Mouse (Mus musculus) kidney, adult 10 weeks (tissue): Measurements from ENCODE around the gene Rfxank. TPM values are rescaled to one million over a fixed set of nuclear protein-coding genes. Genes with fewer than 3 reads are reported as not detected.

Source experiments
- polyA plus RNA-seq: library from polyadenylated mRNA; stranded (reverse); fragments of 350-450 nt; fragmentation: Illumina TruSeq; extraction: RNeasy Lipid Tissue Mini Kit (QIAGEN cat#74804); gene quantifications from one replicate; pipeline ENCODE4 v1.2.3, GENCODE M21; 2014; ENCODE audit warnings: low read depth, low replicate concordance

The Rfxank gene
- 0.81 TPM for polyA plus RNA-seq

DNA sequence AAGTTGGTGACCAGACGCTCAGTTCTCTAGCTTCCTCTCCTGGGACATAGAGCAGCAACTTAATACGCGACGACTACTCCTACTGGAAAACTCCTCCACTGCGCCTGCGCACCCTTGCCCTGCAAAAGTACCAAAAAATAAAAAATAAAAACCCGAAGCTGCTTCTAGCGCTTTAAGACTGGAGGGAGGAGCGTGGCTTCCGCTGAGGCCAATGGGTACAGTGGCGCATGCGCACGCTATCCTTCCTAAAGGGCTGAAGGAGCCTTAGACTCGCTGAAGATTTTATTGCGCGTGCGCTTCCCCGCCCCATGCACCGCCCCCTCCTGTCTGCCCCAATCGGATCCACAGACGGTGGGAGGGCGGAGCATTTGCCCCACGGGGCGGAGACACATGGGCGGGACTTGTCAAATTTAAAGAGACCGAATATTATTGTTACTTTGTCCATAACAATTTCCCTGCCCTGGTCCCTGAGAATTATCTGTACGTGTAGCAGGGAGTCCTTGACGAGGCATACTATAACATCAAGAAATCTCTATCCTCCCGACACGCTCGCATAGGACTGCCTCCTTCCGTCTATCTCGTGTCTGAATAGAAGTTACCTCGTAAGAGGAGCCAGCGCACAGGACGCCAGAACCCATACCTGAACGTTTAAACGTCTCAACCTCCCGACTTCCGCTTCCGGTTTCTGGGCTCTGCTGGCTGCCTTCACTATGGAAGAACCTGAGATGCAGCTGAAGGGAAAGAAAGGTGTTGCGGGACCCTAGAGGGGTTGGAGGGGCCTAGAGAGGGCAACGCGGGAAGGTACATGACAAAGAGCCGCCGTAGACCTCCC, at the start of gene Rfxank, which contains the start of the genes Borcs8 and Mef2b:
TSS of gene Rfxank (minus strand) at position 129 of the 832 bp plus-strand sequence.
TSS of gene Borcs8 (plus strand) at position 474 of the 832 bp plus-strand sequence.
TSS of gene Mef2b (plus strand) at position 686 of the 832 bp plus-strand sequence.

DNA sequence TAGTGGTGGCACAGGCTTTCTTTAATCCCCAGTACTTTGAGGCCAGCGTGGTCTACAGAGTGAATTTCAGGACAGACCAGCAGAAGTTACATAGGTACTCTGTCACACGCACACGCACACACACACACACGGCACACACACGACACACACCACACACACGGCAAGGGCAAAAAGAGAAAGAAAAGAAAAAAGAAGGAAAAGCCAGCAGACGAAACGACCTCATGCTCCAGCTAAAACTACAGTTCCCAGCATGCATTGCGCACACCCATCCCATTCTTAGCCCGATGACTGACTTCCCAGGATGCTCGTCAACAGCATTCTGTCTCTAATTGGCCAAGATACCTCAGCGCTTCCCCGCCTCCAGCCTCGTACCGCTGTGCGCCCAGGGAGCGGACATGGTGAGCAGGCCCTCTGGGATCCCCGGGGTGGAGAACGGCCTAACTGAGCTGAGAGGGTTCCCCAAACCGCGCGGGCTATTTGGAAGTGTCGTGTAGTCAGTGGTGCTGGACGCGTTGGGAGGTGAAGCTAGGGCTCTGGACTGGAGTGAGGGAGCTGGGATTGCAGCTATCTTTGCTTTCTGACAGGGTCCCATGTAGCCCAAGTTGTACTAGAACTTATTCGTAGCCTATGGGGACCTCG, 33.2 kb upstream of the Rfxank start, which contains the start of gene Tmem161a:
TSS of gene Tmem161a (plus strand) at position 314 of the 639 bp plus-strand sequence.

DNA sequence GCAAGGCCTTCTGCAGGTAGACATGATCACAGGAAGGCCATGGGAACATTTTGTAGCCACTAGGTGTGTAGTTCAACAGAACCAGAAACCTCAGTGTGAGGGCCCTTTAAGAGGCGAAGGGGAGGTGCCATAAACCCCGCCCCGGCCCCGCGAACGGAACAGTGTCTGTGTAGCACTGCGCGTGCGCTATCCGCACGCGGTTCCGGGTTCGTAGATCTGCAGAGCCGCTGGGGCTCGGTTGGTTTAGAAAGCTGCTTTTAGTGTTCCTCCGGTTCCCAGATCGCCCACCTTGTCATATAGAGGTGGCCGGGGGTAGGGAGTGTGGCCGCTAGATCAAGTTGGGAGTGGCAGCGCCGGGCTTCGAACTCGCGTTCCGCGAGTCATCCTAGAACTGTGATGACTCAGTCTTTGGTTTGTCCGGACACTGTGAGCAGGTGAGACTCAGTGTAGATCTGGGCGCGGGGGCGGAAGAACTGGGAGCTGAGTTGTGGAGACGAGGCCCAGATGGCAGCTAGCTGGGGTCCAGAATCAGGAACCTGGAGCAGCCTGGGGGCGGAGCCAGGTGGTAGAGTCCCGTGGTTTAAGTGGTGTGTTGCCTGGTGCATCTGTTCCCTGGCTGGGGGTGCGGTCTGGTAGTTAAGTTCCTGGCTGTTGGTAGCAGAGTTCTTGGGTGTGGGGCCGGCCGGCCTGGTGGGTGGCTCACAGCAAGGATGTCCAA, 7.6 kb downstream of the Rfxank start, which contains the start of gene Nr2c2ap:
TSS of gene Nr2c2ap (plus strand) at position 168 of the 718 bp plus-strand sequence.

DNA sequence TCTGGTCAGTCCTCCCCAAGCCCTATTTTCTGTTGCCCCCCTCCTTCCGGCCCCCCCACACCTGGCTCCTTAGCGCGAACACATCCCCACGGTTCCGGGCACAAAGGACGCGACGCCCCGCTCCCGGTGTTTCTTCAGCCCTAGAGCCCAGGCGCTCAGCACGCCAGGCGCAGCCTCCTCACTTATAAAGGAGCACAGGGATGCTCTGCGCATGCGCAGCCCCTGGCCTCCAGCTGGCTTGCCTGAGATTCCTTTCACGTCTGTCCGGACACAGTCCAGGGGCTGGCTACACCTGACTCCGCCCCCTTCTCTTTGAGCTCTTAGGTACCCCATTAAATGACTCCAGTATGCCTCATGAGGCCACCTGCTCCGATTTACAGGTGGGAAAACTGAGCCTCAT, 18.3 kb downstream of the Rfxank start, which contains the start of gene Ncan:
TSS of gene Ncan (minus strand) at position 207 of the 400 bp plus-strand sequence.

DNA sequence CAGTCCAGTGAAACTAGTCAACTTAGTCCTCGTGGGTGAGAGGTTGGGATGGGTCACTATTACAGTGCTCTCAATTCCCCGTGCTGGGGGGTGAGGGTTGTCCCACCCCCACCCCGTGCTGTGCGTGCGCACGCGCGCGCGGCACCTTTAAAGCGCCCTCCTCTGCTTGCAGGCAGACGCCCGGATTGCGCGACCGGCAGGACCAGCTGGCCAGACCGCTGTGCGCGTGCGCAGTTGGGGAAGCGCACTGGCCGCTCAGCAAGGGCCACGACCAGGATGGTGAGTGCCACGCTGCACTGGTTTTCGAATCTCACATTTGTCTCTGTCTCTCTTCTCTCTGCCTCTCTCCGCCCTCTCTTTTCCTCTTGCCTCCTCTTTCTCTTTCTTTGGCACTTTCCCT, 55.7 kb downstream of the Rfxank start, which contains the start of gene Hapln4:
TSS of gene Hapln4 (plus strand) at position 173 of the 400 bp plus-strand sequence.

Other genes starting within 250 kb of the Rfxank start
- gene Tssk6, start 237.0 kb downstream of the Rfxank start, polyA plus RNA-seq = not detected
- gene Ndufa13, start 236.6 kb downstream of the Rfxank start, polyA plus RNA-seq = 1.2 TPM
- not detected for gene Yjefn3, start 236.4 kb downstream of the Rfxank start, polyA plus RNA-seq
- 5.7 TPM for gene Gatad2a, start 142.8 kb downstream of the Rfxank start, polyA plus RNA-seq
- gene Mau2, start 96.4 kb downstream of the Rfxank start, polyA plus RNA-seq = 7.8 TPM
- 4.8 TPM for gene Sugp1, start 96.3 kb downstream of the Rfxank start, polyA plus RNA-seq
- 2.3 TPM for gene Tm6sf2, start 66.2 kb downstream of the Rfxank start, polyA plus RNA-seq
- not detected for gene Hapln4, start 55.7 kb downstream of the Rfxank start, polyA plus RNA-seq
- not detected for gene Ncan, start 18.3 kb downstream of the Rfxank start, polyA plus RNA-seq
- 1.2 TPM for gene Nr2c2ap, start 7.8 kb downstream of the Rfxank start, polyA plus RNA-seq
- gene Borcs8, start 345 bp upstream of the Rfxank start, polyA plus RNA-seq = 9.1 TPM
- not detected for gene Mef2b, start 557 bp upstream of the Rfxank start, polyA plus RNA-seq
- 4.8 TPM for gene Tmem161a, start 33.2 kb upstream of the Rfxank start, polyA plus RNA-seq
- gene Slc25a42, start 73.2 kb upstream of the Rfxank start, polyA plus RNA-seq = 4.1 TPM
- 3.2 TPM for gene Sugp2, start 95.1 kb upstream of the Rfxank start, polyA plus RNA-seq
- gene Armc6, start 95.3 kb upstream of the Rfxank start, polyA plus RNA-seq = 0.93 TPM
- gene Homer3, start 143.7 kb upstream of the Rfxank start, polyA plus RNA-seq = not detected
- gene Ddx49, start 163.3 kb upstream of the Rfxank start, polyA plus RNA-seq = 2.9 TPM
- 0.65 TPM for gene Cope, start 163.4 kb upstream of the Rfxank start, polyA plus RNA-seq
- gene Cers1, start 176.6 kb upstream of the Rfxank start, polyA plus RNA-seq = not detected
- gene Gdf1, start 190.7 kb upstream of the Rfxank start, polyA plus RNA-seq = not detected
- gene Upf1, start 214.1 kb upstream of the Rfxank start, polyA plus RNA-seq = 1.9 TPM
- gene Comp, start 234.4 kb upstream of the Rfxank start, polyA plus RNA-seq = not detected